Mouse (Mus musculus) midbrain, embryonic 15.5 days (tissue): ENCODE data around the gene Zfp30. TPM values are rescaled to one million over a fixed set of nuclear protein-coding genes. Genes with fewer than 3 reads are reported as not detected.
A peak's percentile ranks its signal among the peaks of the same experiment; 100 is the strongest.

Experiments used
- ATAC-seq: fragments of 200-750 bp; cut with Nextera tagmentation; replicated peaks from 2 replicates; pipeline ENCODE4 v1.8.0; 2017; ENCODE audit warnings: moderate TSS enrichment
- H3K27ac ChIP-seq: fragments of 300-500 bp; sonication (generic); 2 replicates; pipeline ENCODE4 v1.5.1; 2015; ENCODE audit warnings: mild to moderate bottlenecking, inconsistent platforms
- H3K27me3 ChIP-seq: fragments of 300-500 bp; sonication (generic); replicated peaks from 2 replicates; pipeline ENCODE4 v1.6.1; 2015; ENCODE audit warnings: inconsistent platforms
- H3K36me3 ChIP-seq: fragments of 300-500 bp; sonication (generic); replicated peaks from 2 replicates; pipeline ENCODE4 v1.6.1; 2015; ENCODE audit warnings: inconsistent platforms
- H3K4me1 ChIP-seq: fragments of 300-500 bp; sonication (generic); 2 replicates; pipeline ENCODE4 v1.6.1; 2015; ENCODE audit warnings: inconsistent platforms
- H3K4me2 ChIP-seq: fragments of 300-500 bp; sonication (generic); 2 replicates; pipeline ENCODE4 v1.6.1; 2015; ENCODE audit warnings: inconsistent platforms, mild to moderate bottlenecking, moderate library complexity
- H3K4me3 ChIP-seq: fragments of 300-500 bp; sonication (generic); 2 replicates; pipeline ENCODE4 v1.5.1; 2015; ENCODE audit warnings: mild to moderate bottlenecking, inconsistent platforms
- H3K9ac ChIP-seq: fragments of 300-500 bp; sonication (generic); 2 replicates; pipeline ENCODE4 v1.6.1; 2015; ENCODE audit warnings: mild to moderate bottlenecking, inconsistent platforms
- H3K9me3 ChIP-seq: fragments of 300-500 bp; sonication (generic); 2 replicates; pipeline ENCODE4 v1.6.1; 2016; ENCODE audit warnings: inconsistent platforms
- WGBS: fragments of 180-500 bp; shearing (Covaris S2); methylation state at CpG from one replicate; pipeline ENCODE4 v1.1.7; 2015; ENCODE audit warnings: mixed read lengths; 5-methylcytosine and 5-hydroxymethylcytosine counted together
- polyA plus RNA-seq: library from polyadenylated mRNA; unstranded; fragments of >200 nt; fragmentation: Nextera tagmentation; extraction: Ambion mirVana; gene quantifications from 2 replicates; pipeline ENCODE4 v1.2.1, GENCODE M21; 2015

Zfp30 gene
- polyA plus RNA-seq, 1 experiment from 2014 or later = 15.4 TPM

DNA sequence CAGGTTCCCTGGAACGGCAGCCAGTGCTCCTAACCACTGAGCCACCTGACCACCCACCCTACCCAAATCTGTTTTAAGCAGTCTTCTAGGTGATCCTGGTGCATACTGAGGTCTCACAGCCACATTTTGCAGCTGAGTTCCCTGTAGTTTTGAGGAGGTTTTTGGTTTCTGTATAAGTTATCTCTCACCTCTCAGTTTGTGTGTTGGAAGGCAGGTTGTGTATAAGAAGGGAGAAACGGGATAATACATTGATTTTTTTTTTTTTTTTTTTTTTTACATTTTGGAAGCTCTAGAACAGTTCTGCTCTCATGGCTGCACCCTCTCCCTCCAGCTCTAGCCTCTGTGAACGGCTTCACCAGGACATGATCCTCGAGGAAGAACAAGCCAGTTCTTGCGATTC lies 2.1 kb downstream of the Zfp30 start:
- Histone ChIP-seq H3K27ac (no peak overlapping the region), H3K9me3 (no peaks in the 10 kb centered on the region), H3K27me3 (no peaks in the 10 kb centered on the region), H3K4me1 (peaks cover 32% of the 10 kb centered on the region), H3K4me3 (peak overlapping the region; percentile 79), H3K36me3 (peaks cover 24% of the 10 kb centered on the region), H3K9ac (peak overlapping the region; percentile 77), H3K4me2 (peak overlapping the region; percentile 83)
- WGBS = 77% methylated on average over 5 of the region's 5 CpGs
- no peak for ATAC-seq

DNA sequence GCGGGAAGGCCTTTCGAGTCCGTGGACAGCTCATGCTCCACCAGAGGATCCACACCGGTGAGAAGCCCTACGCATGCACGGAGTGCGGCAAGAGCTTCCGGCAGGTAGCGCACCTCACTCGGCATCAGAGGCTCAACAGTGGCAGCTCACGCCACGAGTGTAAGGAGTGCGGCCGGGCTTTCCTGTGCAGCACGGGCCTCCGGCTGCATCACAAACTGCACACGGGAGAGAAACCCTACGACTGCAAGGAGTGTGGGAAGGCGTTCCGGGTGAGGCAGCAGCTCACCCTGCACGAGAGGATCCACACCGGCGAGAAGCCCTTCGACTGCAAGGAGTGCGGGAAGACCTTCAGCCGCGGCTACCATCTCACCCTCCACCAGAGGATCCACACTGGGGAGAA lies 9.1 kb downstream of the Zfp30 start:
- Histone ChIP-seq H3K4me2 (no peak overlapping the region), H3K36me3 (peaks cover 66% of the 10 kb centered on the region), H3K27me3 (no peaks in the 10 kb centered on the region), H3K27ac (no peak overlapping the region), H3K9me3 (no peaks in the 10 kb centered on the region), H3K4me1 (no peaks in the 10 kb centered on the region), H3K9ac (no peak overlapping the region), H3K4me3 (no peak overlapping the region)
- 44% methylated on average over 27 of the region's 27 CpGs for WGBS
- ATAC-seq = no peak

DNA sequence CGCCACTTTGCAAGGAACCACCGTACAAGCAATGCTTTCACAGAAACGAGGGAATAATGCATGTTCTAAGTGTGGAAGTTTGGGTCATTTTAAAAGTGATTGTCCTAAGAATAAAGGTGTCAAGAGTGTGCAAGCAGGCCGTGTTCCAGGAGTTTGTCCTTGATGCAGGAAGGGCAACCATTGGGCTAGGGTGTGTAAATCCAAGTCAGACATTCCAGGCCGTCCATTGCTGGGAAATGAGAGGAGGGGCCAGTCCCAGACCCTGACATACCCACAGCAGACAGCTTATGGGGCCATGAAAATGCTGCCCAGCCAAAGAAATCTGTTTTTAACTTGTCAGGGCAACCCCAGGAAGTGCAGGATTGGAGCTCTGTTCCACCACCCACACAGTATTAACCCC lies 23.2 kb downstream of the Zfp30 start:
- no peaks in the 10 kb centered on the region for H3K27me3 ChIP-seq

DNA sequence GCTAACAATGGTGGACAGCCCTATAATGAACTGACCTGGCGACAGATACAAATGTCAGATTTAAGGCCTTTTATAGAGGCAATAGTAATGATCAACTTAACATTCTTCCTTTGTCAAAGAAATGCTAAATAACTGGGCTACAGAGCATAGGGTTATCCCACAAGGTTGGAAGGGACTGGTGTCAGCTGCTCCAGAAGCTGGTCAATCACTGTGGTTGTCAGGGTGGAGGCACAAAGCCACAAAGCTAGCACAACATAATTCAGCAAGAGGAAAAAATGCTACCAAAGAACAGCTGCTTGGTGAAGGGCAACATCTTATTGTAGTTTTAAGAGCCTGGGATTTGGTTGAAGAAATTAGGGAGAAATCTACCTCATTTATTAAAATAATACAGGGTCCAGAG lies 28.4 kb downstream of the Zfp30 start:
- ATAC-seq = no peak
- H3K9me3 ChIP-seq = no peaks in the 10 kb centered on the region; the same call in 1 of the 2 replicates
- no peak overlapping the region for H3K9ac ChIP-seq
- WGBS = 93% methylated on average over 1 of the region's 1 CpGs
- no peaks in the 10 kb centered on the region for H3K27me3 ChIP-seq
- no peak overlapping the region for H3K27ac ChIP-seq
- no peak overlapping the region for H3K4me3 ChIP-seq
- peaks cover 19% of the 10 kb centered on the region for H3K4me1 ChIP-seq
- no peak overlapping the region for H3K4me2 ChIP-seq
- no peaks in the 10 kb centered on the region for H3K36me3 ChIP-seq

More for the DNA sequence above, 23.2 kb downstream of the Zfp30 start:
- Histone ChIP-seq H3K36me3 (no peaks in the 10 kb centered on the region), H3K4me1 (no peaks in the 10 kb centered on the region), H3K9ac (no peak overlapping the region), H3K27ac (no peak overlapping the region), H3K4me3 (no peak overlapping the region), H3K4me2 (no peak overlapping the region), H3K9me3 (no peaks in the 10 kb centered on the region; the same call in 1 of the 2 replicates)
- WGBS = 77% methylated on average over 5 of the region's 5 CpGs
- ATAC-seq = no peak

DNA sequence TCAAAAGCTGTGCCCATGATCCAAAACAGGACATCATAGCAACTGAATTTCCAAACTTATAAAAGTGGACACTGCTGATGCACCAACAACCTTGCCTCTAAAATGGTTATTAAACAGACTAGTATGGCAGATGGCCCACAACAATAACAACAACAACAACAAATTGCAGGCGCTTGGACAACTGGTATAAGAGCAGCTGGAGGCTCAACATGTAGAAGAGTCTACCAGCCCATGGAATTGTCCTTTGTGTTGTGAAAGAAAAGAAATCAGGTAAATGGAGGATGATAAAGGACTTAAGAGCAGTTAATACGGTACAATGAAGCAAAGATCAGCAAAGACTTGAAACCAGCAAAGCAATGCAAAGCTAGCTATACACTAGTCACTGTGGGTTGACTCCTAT lies 30.6 kb downstream of the Zfp30 start:
- H3K4me1 ChIP-seq = peaks cover 35% of the 10 kb centered on the region
- no peaks in the 10 kb centered on the region for H3K36me3 ChIP-seq
- H3K4me3 ChIP-seq = peak overlapping the region; percentile 73
- H3K27me3 ChIP-seq = no peaks in the 10 kb centered on the region
- no peak overlapping the region for H3K27ac ChIP-seq
- ATAC-seq = no peak
- 89% methylated on average over 2 of the region's 2 CpGs for WGBS
- H3K9ac ChIP-seq = no peak overlapping the region; the same call in 1 of the 2 replicates
- peak overlapping the region; percentile 69 for H3K4me2 ChIP-seq
- H3K9me3 ChIP-seq = no peaks in the 10 kb centered on the region; the same call in 1 of the 2 replicates

DNA sequence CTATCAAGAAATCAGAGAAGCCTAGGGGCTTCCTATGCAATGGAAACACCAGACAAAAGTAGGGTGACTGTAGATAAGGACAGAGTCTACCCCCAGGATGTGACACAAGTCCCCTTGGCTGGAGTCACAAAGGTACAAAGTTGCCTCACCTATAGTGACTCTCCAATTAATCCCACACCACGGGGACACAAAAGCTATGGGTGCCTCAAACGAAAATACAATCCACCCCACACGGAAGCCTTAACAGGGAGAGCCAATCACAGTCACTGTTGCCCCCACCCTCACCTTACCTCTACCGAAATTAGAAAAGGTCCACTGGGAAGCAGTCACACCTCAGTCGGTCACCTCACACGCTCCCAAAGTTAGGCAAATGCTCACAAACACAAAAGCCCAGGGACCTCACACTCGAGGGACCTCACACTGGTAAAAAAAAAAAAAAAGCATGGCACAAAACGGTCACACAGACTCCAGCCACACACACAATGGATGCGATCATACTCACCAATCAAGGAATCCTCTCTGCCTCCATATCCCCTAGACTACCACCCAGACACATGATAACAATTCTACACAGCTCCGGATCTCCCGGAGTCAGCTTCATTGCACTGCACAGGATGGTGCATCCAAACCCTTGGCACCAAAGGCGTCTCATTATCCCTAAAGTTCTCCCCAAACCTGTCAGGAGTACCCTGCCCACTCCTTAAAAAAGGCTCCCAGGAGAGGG lies 31.4 kb downstream of the Zfp30 start:
- peak; percentile 57 for ATAC-seq

DNA sequence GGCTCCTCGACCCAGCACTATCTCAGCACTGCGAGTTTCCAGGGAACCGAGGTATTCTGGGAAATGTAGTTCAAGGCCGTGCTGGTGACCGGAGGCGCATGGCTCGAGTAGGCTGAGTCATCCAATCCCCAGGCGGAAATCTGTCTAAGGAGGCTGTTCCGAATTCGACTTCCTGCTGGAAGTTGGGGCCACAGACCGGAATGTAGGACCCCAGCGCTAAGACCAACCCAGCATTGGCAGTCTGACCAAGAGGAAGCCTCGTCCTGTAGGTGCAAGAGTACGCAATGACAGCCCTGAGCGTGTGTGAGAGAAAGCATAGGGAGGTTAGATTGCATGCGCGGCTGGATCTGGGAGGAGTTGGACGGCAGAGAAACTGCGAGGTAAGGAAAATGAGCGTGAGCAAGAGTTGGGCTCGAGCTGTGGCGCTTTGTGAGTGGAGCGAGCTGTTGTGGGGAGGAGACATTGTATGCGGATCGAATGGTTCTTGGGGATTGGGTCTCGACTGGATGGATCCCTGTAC lies 32.2 kb downstream of the Zfp30 start, which contains the start of gene Zfp790:
Zfp790 (plus strand) TSS at position 205 of the 520 bp plus-strand sequence.
- Histone ChIP-seq H3K27me3 (no peaks in the 10 kb centered on the region), H3K9me3 (no peaks in the 10 kb centered on the region), H3K4me3 (peak within 1 kb of the TSS; percentile 73), H3K4me2 (peak within 1 kb of the TSS; percentile 69), H3K36me3 (no peaks in the 10 kb centered on the region), H3K9ac (peak within 1 kb of the TSS; percentile 73), H3K27ac (peak within 1 kb of the TSS; percentile 88), H3K4me1 (peaks cover 47% of the 10 kb centered on the region)
- WGBS = 0% methylated on average over 26 of the region's 26 CpGs
- ATAC-seq = peak; percentile 95

More for the DNA sequence above, 31.4 kb downstream of the Zfp30 start:
- Histone ChIP-seq H3K4me3 (peak overlapping the region; percentile 73), H3K9me3 (no peaks in the 10 kb centered on the region; the same call in 1 of the 2 replicates), H3K27me3 (no peaks in the 10 kb centered on the region), H3K36me3 (no peaks in the 10 kb centered on the region), H3K27ac (peak overlapping the region; percentile 88), H3K4me2 (peak overlapping the region; percentile 69), H3K9ac (peak overlapping the region; percentile 73), H3K4me1 (peaks cover 44% of the 10 kb centered on the region)
- WGBS = under 1% methylated on average over 12 of the region's 12 CpGs

DNA sequence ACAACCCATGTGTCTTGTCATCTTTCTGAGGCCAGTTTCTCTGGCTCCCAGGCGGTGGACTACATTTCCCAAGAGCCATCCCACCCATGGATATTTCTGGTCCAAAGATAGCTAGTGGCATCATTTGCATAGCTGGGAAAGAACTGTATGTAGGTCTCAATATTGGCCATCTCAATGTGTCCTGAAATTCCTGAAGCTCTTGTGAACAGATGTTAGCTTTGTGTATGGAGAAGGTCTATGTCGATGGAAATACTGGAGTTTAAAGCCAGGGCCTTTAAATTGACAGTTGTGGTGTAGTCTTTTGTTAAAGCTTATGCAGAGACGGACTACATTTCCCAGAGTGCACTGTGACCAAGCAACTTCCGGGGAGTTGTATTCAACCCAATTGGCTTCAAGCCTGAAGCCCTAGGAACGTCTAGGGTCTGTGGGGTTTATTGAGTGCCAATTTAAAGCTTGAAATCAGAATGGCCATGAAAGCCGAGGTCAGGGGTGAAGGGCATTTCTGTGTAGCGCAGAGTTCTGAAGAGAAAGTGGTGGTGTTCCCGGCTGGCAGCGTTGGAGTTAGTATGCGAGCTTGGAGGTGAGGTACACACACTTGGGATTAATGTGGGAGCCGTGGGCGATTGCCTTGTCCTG lies 34.9 kb downstream of the Zfp30 start:
- peak overlapping the region; percentile 78 for H3K27ac ChIP-seq
- H3K9ac ChIP-seq = peak overlapping the region; percentile 59
- H3K27me3 ChIP-seq = no peaks in the 10 kb centered on the region
- peak overlapping the region; percentile 69 for H3K4me2 ChIP-seq
- peaks cover 47% of the 10 kb centered on the region for H3K4me1 ChIP-seq
- H3K4me3 ChIP-seq = peak overlapping the region; percentile 57
- H3K36me3 ChIP-seq = peaks cover 14% of the 10 kb centered on the region; the same call in 1 of the 2 replicates
- no peaks in the 10 kb centered on the region for H3K9me3 ChIP-seq
- peak; percentile 75 for ATAC-seq
- under 1% methylated on average over 12 of the region's 12 CpGs for WGBS

DNA sequence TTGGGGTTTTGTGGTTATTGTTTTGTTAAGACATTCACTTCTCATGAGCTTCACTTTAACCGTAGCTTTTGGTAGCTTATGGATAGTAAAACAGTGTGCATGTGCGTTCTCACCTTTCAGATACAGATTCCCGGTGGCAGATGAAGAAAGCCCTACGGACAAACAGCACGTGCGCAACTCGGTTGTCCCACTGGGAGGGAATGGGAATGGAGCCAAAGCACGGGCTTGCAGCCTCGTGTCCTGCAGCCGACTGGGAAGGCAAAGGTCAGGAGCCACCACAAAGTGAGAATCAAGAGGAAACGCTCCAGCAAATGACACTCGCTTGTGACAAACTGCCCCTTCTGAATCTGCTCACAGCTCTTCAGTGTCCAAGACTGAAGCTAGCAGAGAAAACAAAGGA lies 44.2 kb downstream of the Zfp30 start:
- no peak for ATAC-seq
- Histone ChIP-seq H3K4me2 (no peak overlapping the region), H3K9me3 (no peaks in the 10 kb centered on the region), H3K27me3 (no peaks in the 10 kb centered on the region), H3K9ac (no peak overlapping the region), H3K4me3 (no peak overlapping the region), H3K27ac (no peak overlapping the region), H3K4me1 (no peaks in the 10 kb centered on the region), H3K36me3 (peaks cover 59% of the 10 kb centered on the region)
- WGBS = 96% methylated on average over 12 of the region's 12 CpGs

DNA sequence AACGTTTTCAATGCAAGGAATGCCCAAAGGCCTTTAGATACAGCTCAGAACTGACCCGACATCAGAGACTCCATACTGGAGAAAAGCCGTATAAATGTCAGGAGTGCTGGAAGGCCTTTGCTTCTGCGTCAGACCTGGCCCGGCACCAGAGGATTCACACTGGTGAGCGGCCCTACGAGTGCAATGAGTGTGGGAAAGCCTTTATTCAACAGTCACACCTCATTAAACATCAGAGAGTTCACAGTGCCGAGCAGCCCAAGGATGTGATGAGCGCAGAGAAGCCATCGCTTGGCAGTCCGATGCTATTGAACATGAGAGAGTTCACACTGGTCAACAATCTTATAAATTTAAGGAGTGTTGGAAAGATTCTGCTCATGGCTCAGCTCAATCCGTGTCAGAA lies 46.0 kb downstream of the Zfp30 start:
- H3K9me3 ChIP-seq = no peaks in the 10 kb centered on the region
- H3K4me1 ChIP-seq = no peaks in the 10 kb centered on the region
- H3K9ac ChIP-seq = no peak overlapping the region
- H3K4me2 ChIP-seq = no peak overlapping the region
- H3K4me3 ChIP-seq = no peak overlapping the region
- H3K27ac ChIP-seq = no peak overlapping the region
- H3K36me3 ChIP-seq = peaks cover 56% of the 10 kb centered on the region
- 86% methylated on average over 12 of the region's 12 CpGs for WGBS
- ATAC-seq = no peak
- H3K27me3 ChIP-seq = no peaks in the 10 kb centered on the region

DNA sequence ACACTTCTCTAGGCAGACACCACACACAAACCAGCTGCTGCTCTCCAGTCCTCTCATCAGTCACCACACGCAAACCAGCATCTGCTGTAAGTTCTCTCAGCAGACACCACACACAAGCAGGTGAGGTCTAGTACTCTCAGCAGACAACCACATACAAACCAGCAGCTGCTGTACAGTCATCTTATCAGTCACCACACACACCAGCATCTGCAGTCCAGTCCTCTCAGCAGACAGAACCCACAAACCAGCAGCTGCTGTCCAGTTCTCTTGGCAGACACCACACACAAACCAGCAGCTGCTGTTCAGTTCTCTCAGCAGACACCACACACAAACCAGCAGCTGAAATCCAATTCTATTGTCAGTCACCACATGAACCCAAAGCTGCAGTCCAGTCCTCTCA lies 53.0 kb downstream of the Zfp30 start:
- no peak for ATAC-seq
- Histone ChIP-seq H3K9me3 (no peaks in the 10 kb centered on the region), H3K4me2 (no peak overlapping the region), H3K9ac (no peak overlapping the region), H3K36me3 (peaks cover 15% of the 10 kb centered on the region), H3K27ac (no peak overlapping the region), H3K4me1 (no peaks in the 10 kb centered on the region), H3K27me3 (no peaks in the 10 kb centered on the region), H3K4me3 (no peak overlapping the region)
- 96% methylated on average over 1 of the region's 1 CpGs for WGBS

DNA sequence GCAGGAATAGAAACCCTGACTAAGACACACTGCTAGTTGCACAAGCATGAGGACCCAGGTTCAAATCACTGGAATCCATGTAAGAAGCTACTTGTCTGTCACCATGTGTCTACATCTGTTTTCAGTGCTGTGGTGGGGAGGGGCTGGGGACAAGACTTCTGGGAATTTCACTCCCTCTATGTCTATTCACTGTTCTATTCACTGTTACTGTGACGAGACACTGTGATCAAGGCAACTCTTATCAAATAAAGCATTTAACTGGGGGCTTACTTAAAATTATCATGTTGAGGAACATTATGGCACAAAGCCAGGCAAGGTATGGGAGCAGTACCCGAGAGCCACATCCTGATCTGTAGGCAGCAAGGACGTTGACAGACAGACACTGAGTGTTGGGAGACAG lies 55.5 kb downstream of the Zfp30 start:
- H3K9ac ChIP-seq = no peak overlapping the region
- no peak overlapping the region for H3K27ac ChIP-seq
- H3K36me3 ChIP-seq = peaks cover 9% of the 10 kb centered on the region
- H3K4me1 ChIP-seq = no peaks in the 10 kb centered on the region
- H3K4me3 ChIP-seq = no peak overlapping the region
- no peak overlapping the region for H3K4me2 ChIP-seq
- no peak for ATAC-seq
- no peaks in the 10 kb centered on the region for H3K27me3 ChIP-seq
- no peaks in the 10 kb centered on the region for H3K9me3 ChIP-seq
- 88% methylated on average over 3 of the region's 3 CpGs for WGBS
